In genomic region chr8:82391258-82391657, GRCm38 (mm10) we compare ENCODE assay signal across 21 mouse cellular contexts. TPM values are rescaled to one million over a fixed set of nuclear protein-coding genes. Genes with fewer than 3 reads are reported as not detected.
DNase-seq lines count a peak whose midpoint lies in the region; ATAC-seq lines count a peak whose summit lies in the region.
"Had no signal": no experiment of that assay in that cellular context is flagged by ENCODE, and none has a peak within 500 bp of the region (broad histone marks: within the 10 kb centered on the region; RNA-seq: fewer than 3 reads in every experiment).

No protein-coding gene starts in this region.

- no peak overlapping the region for H3K4me2 ChIP-seq in liver, embryonic 12.5 days

- H3K4me3 ChIP-seq in liver, embryonic 12.5 days, result no peak overlapping the region

- H3K27ac ChIP-seq in liver, embryonic 12.5 days, result no peak overlapping the region

- H3K36me3 ChIP-seq in liver, embryonic 12.5 days, result peaks cover 3% of the 10 kb centered on the region; the same call in 1 of the 2 replicates
- H3K36me3 ChIP-seq: G1E had no signal

- H3K4me1 ChIP-seq in liver, embryonic 12.5 days, result peaks cover 19% of the 10 kb centered on the region

- peak; percentile 50 for ATAC-seq in granulocyte monocyte progenitor cell, adult 5-6 weeks (replicated peaks; ENCODE audit: poor library complexity, severe bottlenecking)
- peak; percentile 53 for ATAC-seq in megakaryocyte, adult 5-6 weeks (ENCODE audit: poor library complexity, severe bottlenecking)
- no peak for ATAC-seq in liver, embryonic 12.5 days
- ATAC-seq: activated CD4-positive, CD25-positive, alpha-beta regulatory T cell, adult 4 months; CD4-positive, CD25-positive, alpha-beta regulatory T cell, adult 4 months; Patski had no signal

- DNase-seq in cerebellum, adult 18-20 months, result no peak
- DNase-seq: adrenal gland, adult 2 months; adrenal gland, adult 8-10 months; adrenal gland, postnatal 10 days; adrenal gland, postnatal 14 days; adrenal gland, postnatal 25 days; adrenal gland, postnatal 36 days; B cell, adult 2 months; cerebellum, adult 11 months; cerebellum, adult 11-12 months; cerebellum, adult 2 months had no signal

- H3K9me3 ChIP-seq in liver, embryonic 12.5 days (replicated peaks), result no peaks in the 10 kb centered on the region
- H3K9me3 ChIP-seq: G1E had no signal

- H3K9ac ChIP-seq in liver, embryonic 12.5 days, result no peak overlapping the region

- no peaks in the 10 kb centered on the region for H3K27me3 ChIP-seq in liver, embryonic 12.5 days (replicated peaks)
- H3K27me3 ChIP-seq: CH12.LX, Patski had no signal

RNA-seq across cellular contexts. Expression of gene Il15, which starts 11.8 kb away (rescaled TPM):
- total RNA-seq in granulocyte monocyte progenitor cell, adult 5-6 weeks (2014; fragmentation: Nextera tagmentation), result 26.7 and 47.4 TPM in 2 replicates
- total RNA-seq in granulocyte monocyte progenitor cell, adult 5-6 weeks (2017), result 18.5 and 20.7 TPM in 2 replicates
- total RNA-seq in megakaryocyte, adult 5-6 weeks (2015), result 40.8 and 54.4 TPM in 2 replicates
- total RNA-seq in megakaryocyte, adult 5-6 weeks (2017), result 28.6 and 40.5 TPM in 2 replicates
- 3.6 and 3.8 TPM in 2 replicates for polyA plus RNA-seq in liver, embryonic 12.5 days (2016; fragmentation: Nextera tagmentation; extraction: Ambion mirVana)
- total RNA-seq: MEL had no signal
- polyA plus RNA-seq: C2C12, G1E had no signal
